Mouse (Mus musculus): ENCODE measurements around the gene Sdf4.
A peak's percentile ranks its signal among the peaks of the same experiment; 100 is the strongest.

Gene Sdf4

DNA sequence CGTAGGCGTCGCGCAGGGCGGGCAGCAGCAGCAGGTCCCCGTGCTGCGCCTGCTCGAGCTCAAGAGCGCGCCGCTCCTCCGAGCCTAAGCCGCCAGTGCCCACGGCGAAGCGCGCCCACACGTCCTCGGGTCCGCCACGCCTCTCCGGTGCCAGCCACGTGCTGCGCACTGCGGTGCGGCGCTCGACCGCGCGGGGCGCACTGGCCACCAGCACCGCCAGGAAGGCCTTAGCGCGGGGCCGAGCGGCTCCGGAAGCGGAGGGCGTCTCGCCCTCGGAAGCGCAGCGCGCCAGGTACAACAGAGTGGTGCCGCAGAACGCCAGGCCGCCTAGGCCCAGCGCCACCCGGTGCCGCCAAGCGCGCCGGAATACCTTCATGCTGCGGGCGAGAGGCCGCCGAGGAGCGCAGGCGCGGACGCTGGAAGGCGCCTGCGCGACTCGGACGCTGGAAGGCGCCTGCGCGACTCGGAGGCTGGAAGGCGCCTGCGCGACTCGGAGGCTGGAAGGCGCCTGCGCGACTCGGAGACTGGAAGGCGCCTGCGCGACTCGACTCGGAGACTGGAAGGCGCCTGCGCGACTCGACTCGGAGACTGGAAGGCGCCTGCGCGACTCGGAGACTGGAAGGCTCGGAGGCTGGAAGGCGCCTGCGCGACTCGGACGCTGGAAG, at the start of gene Sdf4, which contains the start of gene B3galt6:
TSS of gene Sdf4 (plus strand) at position 632 of the 665 bp plus-strand sequence.
TSS of gene B3galt6 (minus strand) at position 409 of the 665 bp plus-strand sequence.
- DNase-seq (ENCODE audit: low spot score in 2 of 2), result peak; percentile 85 to 94

DNA sequence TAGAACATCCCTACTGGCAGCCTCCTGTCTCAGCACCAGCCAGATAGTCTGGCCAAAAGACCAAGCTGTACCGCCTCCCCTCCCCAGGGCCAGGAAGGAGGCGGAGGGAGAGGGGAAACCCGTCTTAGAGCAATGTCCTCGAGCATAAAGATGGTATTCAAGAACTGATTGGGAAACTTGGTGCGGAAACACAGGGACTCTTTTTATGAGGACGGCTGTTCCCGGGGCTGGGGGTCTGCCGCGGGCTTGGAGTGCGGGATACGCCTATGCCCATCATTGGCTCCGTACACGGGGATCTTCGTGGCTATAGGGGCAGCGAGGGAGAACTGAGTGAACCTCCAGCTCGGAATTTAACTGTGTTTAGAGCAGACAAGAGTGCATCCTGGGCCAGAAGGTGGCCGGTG, 49.6 kb upstream of the Sdf4 start:
- DNase-seq (ENCODE audit: low spot score in 2 of 2), result no peak

DNA sequence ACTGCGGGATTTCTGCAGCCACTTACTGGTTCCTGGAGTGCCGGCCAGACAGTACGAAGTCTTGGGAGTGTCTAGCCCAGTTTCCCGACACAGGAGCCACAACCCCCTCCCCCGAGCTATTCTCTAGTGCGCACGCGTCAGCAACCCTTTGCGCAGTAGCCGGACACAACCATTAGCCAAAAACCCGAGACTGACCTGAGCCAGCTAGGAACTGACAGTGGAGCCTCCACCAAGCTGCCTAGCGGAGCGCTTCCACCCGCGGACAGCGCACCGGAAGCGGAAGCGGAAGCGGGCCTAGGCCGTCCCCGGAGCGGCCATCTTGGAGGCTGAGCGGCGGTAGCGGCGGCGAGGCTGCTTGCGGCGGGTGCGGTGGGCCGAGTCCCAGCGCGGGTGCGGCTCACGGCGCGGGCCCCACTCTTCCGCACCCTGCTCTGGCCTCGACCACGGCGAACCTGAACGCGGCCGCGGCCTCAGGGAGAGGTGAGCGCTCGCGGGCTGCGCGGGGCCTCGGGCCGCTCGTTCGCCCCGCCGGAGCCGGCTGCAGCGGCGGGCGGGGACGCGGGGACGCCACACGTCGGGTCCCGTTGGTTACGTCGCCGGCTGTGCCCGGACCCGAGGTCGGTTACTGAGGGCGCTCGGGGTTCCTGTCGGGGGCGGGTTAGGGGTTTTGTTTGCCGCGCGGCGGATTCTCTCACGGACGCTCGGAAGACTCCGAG, 49.0 kb upstream of the Sdf4 start, which contains the start of gene Ube2j2:
TSS of gene Ube2j2 (plus strand) at position 298 of the 716 bp plus-strand sequence.
- peak; percentile 92 to 97 for DNase-seq (ENCODE audit: low spot score in 2 of 2)

DNA sequence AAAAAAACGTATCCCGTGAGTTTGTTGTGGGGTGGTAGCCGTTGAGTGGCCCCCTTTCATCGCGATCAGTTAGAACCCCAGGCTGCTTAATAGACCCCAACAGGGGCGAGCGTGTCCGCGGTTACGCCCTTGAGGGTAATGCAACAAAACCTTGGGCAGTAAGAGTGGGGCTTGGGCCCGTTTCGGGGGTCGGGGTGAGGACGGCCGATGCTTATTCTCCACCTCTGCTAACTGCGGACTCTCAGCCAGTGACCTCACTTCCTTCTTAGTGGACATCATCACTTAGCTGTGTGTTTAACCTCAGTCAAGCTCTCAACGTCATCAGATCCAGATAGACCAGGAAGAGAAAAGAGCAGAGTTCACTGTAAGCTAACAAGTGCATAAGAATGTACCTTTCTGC, 48.4 kb upstream of the Sdf4 start:
- no peak for DNase-seq (ENCODE audit: low spot score in 2 of 2)

DNA sequence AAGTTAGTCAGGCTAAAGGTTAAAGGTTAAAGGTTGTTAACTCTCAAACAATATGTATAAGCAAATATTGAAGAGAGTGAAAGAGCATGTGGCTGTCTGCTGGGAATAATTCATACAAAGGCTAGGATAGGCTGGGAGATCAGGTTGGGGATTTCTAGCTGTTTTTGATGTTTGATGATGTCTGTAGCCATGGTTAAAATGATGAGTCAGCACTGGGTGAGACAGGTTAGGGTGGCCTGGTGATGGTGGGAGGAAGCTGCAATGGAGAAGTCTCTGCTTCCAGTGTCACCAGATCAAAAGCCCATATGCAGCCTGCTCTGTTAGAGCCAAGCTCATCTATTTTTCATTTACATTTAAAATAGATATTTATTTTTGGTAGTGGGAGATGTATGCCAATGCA, 45.6 kb upstream of the Sdf4 start:
- no peak for DNase-seq (ENCODE audit: low spot score in 2 of 2)

DNA sequence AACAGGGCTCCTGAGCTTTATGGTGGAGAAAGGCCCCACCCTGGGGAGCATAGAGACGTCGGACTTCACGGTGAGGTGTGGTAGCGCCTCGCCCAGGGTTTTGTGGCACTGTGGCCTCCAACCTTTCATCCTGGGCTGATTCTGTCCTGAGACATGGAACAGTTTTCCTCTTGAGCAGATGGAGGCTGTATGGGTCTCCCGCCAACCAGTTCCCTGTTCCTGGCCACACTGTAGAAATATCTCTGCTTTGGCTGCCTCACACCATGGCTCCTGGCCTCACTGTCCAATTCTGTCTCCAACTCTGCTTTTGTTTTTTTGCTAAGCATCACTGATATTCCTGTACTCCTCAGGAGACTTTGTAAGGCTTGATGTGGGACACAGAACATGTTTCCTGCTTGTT, 37.2 kb upstream of the Sdf4 start:
- no peak for DNase-seq (ENCODE audit: low spot score in 2 of 2)

DNA sequence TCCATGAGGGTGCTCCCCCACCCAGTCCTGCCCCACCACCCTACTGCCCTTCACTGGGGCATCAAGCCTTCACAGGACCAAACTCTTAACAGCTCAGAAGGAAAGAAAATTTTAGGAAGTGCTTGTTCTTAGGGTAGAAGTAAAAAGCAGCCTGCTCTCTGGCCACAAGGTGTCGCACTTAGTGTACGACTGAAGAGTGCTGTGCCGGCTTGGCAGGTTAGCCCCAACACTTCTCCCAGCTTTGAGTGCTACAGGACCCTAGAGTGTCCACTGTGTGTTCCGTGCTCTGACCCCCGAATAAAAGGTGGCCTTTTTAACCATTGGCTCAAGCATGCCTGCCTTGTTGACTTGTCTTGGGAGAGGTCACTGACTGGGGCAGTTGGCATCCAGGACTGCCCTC, 33.4 kb upstream of the Sdf4 start:
- peak; percentile 73 to 89 for DNase-seq (ENCODE audit: low spot score in 2 of 2)

DNA sequence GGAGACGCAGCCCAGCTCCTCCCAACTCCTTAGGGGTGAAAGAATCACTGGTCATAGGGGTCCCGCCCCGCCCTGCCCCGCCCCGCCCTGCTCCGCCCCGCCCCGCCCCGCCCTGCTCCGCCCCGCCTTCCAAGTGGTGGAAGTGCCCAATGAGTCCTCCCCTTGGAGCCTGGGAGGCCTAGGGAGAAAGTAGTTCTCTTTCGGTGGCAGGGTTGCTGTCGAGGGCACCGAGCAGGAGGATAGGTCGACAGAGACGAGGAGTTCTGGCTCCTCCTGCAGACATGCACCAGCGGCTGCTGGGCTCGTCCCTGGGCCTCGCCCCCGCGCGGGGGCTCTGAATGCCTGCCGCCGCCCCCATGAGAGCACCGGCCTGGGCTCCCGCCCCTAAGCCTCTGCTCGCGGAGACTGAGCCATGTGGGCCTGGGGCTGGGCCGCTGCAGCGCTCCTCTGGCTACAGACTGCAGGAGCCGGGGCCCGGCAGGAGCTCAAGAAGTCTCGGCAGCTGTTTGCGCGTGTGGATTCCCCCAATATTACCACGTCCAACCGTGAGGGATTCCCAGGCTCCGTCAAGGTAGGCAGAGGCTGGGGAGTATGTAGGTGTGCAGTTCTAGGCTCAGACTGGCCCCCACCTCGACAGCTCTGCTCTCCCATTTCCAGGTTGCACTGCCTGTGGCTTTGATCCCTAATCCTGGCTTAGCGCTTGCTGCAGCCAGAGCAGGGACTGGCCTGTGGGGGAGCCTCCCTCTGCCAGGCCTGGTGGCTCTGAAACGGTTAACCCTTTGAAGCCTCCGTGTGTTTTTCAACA, 30.3 kb upstream of the Sdf4 start, which contains the start of gene C1qtnf12:
TSS of gene C1qtnf12 (plus strand) at position 152 of the 805 bp plus-strand sequence.
- peak; percentile 54 to 79 for DNase-seq (ENCODE audit: low spot score in 2 of 2)

DNA sequence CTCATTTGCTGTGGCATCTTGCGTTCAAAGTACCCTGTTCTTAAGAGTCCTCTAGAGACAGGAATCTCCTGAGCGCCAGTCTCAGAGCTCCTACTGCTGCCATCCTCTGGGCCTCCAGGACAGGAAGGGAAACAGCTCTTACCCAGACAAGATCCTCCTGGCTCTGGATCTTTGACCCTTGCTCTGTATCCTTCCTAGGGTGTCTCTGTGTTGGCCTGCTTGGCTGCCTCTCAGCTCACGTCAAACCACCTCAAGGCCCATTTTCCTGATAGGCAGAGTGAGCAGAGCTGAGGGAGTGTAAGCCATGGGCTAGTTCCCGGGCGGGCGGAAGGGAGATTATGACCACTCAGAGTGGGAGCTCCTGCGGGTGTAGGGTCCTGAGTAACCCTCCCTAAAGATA, 29.6 kb upstream of the Sdf4 start:
- DNase-seq (ENCODE audit: low spot score in 2 of 2), result no peak

DNA sequence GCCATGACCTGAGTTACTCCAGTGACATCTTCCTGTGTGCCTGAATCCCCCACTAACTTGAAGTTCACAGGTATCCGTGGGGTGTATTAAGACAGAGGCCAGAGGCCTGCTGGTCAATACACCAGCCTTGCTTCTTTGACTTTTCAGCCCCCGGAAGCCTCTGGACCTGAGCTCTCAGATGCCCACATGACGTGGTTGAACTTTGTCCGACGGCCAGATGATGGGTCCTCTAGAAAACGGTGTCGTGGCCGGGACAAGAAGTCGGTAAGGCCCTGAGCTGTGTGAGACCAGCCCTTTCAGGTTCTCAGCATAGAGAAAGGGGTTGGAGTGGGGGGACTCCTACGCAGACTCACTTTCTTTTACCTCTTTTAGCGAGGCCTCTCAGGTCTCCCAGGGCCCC, 28.3 kb upstream of the Sdf4 start:
- DNase-seq (ENCODE audit: low spot score in 2 of 2), result no peak

DNA sequence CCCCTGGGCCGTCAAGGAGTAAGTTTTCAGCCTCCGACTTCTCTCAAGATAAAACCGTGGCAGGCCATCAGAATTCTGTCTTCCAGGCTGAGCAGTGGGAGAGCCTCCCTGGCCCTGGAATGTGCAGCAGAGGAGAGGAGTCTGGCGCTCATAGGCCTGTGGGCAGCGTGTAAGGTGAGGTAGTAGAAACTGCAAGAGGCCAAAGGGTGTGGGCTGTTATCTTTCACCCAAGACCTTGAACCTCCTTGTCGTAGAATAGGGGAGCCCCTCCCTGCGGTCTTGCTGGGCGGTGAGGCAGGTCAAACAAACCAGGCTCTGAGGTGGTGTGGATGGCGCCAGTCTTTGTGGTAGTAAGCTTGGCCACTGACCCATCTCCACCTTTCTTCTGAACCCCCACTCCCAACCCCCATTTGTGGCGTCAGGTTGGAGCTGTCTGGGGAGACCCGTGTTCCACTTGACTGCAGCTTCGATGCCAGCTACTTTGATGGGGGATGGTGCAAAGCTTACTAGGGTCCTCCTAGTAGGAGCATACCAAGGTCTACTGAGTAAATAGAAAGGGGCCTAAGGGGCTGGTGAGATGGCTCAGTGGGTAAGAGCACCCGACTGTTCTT, 23.5 kb upstream of the Sdf4 start:
- peak; percentile 28 to 70 for DNase-seq (ENCODE audit: low spot score in 2 of 2)

DNA sequence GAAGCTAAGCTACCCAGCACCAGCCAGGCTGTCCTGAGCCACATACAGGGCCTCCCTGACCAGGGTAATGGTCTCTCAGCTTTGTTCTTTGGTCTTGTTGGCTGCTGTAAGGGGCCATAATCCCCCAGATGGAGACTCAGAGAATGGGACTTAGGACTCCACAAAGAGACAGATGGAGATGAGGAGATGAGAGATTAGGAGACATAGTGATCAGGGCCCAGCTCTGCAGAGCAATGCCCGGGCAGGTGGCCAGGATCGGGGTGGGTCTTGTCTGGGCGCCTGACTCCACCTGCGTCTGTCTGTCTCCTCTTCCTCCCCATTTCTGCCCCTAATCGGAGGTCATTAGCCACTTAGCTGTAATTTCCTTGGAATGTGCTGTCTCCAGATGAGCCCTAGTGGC, 22.4 kb upstream of the Sdf4 start:
- peak in 1 of 2 experiments; percentile 28 for DNase-seq (ENCODE audit: low spot score in 2 of 2)

DNA sequence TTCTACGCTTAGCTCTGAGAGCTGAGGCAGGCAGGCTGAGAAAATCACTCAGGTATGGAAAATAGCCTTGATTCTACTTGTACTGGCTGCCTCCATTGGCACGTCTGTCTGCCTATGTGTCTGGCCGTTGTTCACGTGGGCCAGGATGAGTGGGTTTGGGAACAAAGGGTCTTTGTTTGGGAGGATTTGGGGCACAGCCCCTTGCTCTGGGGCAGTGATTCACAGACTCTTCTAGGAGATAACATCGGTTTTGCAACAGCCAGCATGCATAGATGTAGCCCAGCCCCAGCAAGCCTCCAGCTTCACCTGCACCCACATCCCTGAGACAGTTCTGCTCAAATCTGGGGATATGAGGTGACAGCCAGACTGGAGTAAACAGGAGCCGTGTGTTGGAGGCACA, 20.0 kb upstream of the Sdf4 start:
- no peak for DNase-seq (ENCODE audit: low spot score in 2 of 2)

DNA sequence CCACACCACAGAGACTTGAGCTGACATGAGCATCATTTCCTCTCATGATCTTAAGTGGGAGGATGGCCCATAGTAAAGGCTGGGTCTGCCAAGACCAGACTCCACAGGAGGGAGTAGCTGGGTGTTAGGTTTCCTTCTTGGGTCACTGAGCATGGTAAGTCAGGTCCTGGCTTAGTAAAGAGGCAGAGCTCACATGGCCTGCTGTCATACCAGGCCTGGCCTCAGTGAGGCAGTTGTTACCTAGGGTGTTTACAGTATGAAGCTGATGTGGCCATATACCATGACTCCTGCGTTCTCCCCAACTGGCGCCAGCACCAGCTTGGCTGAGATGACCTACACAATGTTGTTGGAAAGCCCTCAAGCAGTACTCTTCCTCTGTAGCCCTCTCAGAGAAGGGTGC, 19.4 kb upstream of the Sdf4 start:
- DNase-seq (ENCODE audit: low spot score in 2 of 2), result no peak

DNA sequence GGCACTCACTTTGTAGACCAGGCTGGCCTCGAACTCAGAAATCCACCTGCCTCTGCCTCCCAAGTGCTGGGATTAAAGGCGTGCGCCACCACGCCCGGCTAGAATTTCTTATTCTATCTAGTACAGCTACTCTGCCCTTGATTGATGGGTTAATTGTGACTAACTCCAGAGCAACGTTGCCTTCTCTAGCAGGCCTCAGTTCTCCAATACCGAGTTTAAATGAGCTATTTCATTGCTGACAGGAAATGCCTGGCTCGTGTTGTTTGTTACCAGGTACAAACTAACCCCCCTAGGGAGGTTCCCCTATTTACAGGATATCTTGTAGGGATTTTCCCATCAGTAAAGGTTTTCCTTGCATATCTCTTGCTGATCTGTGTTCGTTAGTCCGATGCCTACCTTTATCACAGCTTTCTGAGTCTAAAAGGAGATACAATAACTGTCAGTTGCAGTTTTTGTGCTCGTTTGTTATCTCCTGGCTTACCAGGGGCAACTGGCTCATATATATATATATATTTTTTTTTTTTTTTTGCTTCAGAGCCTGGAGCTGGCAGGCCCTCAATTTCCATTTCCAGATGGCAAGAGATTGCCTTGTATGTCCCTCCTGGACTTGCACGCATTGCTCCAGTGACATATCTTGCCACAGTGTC, 11.1 kb upstream of the Sdf4 start:
- no peak for DNase-seq (ENCODE audit: low spot score in 2 of 2)

DNA sequence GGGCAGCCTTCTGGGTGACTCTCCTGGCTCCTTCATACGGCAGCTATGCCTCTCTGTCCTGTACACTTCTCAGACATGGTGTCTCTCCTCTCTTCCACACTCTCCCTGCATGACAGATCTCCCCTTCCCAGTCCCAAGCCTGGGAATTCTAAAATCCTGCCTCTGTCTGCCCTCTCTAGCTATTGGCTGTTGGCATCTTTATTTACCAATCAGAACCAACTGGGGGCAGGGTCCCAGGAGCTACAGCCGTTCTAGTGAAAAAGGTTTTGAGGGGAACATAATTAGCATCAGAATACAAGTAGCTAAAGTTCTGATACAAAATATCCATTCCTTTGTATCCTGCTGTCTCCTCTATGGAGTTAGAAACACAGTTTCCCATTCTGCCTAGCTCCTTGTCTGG, 8.9 kb upstream of the Sdf4 start:
- DNase-seq (ENCODE audit: low spot score in 2 of 2), result no peak

DNA sequence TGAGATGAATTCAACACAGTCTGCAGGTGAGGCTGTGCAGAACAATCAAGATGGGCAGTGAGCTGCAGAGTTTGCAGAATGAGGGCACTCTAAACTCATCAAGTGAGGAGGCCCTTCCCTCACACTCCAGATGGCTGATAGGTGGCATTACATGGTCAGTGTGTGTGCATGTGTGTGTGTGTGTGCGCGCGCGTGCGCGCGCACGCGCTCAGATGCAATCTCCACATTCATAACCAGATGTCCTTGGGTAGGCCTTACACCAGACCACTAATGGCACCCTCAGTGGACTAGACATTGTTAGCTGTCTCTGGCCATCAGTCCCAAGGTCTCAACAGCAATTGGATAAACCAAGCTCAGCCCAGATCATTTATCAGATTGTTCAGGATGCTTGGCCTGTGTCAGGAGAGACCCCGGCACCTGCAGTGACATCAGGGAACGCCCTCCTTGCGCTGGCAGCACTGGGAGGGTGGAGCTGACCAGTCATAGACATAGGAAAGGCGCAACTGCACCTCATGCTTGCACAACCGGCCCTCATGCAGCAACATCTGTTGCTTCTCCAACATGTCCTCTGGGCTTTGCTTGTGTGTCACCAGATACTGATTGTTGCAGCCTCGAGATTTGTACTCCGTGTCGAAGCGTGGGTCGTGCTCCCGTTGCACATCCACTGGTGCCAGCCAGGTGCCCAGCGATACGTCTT, 1.3 kb upstream of the Sdf4 start:
- peak in 1 of 2 experiments; percentile 54 for DNase-seq (ENCODE audit: low spot score in 2 of 2)

DNA sequence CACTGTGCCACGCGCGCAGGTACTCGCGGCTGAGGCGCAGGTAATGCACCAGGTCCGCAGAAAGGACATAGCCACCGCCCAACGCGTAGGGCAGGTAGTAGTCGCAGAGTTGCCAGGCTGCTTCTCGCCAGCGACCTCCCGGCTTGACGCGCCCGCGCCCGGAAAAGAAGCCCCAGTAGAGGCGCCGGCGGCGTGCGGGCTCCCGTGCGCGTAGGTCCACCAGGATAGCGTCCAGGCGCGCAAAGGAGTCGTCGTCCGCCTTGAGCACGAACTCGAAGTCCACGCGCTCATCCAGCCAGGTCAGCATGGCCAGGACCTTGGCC, 803 bp upstream of the Sdf4 start:
- DNase-seq (ENCODE audit: low spot score in 2 of 2), result no peak

DNA sequence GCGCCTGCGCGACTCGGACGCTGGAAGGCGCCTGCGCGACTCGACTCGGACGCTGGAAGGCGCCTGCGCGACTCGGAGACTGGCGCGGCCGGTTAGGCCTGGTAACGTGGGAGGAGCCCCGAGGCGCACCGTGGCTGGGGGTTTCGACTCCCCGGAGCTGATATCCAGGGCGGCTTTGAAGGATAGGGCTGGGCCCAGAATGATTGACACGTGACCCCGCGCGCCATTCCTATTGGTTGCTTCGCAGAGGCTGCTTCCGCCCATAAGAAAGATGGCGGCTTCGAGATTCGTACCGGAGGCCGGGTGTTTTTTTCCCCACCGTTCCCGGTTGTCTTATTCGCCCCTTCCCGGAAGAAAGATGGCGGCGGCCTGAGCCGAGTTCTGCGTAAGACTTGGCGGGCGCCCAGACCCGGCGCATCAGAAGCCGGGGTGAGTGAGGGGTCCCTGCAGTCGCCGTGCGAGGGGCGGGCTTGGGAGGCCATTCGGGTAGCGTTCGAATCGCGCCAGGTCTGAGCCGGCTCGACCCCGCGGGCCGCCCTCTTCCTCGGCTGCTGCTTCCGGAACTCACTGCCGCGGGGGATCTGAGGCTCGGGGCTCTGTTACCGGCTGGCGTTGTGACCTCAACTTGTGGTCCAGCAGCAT, 355 bp downstream of the Sdf4 start:
- peak; percentile 96 to 98 for DNase-seq (ENCODE audit: low spot score in 2 of 2)

DNA sequence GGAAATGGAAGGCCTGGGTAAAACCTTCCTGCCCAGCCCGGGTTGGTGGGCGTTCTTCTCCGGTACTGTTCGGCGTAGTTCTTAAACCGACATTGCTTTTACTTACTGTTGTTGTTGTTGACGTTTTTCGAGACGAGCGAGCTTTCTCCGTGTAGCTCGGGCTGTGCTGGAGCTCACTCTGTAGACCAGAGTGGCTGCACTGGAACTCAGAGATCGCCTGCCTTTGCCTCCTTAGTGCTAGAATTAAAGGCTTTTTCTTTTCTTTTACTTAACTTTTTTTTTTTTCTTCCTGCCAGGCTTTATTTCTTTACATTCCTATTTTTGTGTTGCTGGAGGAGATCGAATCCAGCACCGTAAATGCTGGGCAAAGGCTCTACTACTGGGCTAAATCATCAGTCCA, 934 bp downstream of the Sdf4 start:
- DNase-seq (ENCODE audit: low spot score in 2 of 2), result no peak

DNA sequence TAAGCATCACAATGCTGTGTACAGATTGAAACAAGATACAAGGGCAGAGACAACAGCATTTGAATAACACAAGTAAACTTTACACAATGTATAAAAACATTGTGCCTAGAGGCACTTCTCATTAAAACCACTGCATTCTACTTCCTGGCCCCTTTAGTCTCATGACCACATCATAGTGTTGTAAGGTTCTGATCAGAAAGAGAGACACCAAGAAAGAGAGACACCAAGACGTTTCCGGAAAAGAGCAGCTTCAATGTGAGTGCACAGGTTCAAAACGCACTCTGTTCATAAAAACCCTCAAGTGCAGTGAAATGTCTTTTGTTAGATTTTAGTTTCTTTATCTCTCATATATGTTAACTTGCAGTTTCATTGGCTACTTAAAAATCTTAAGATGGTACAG, 11.4 kb downstream of the Sdf4 start:
- no peak for DNase-seq (ENCODE audit: low spot score in 2 of 2)
